In genomic region chr17:51831702-51832420, GRCm38 (mm10) we compare ENCODE assay signal across 8 mouse cellular contexts. TPM values are rescaled to one million over a fixed set of nuclear protein-coding genes. Genes with fewer than 3 reads are reported as not detected.
A peak's percentile ranks its signal among the peaks of the same experiment; 100 is the strongest.
DNase-seq lines count a peak whose midpoint lies in the region; ATAC-seq and TF ChIP-seq lines count a peak whose summit lies in the region.

No protein-coding gene starts in this region.

- H3K4me3 ChIP-seq in embryonic fibroblast, embryonic 13.5 days (ENCODE audit: insufficient read depth, low read length), result peak overlapping the region; percentile 53
- peak overlapping the region; percentile 51 for H3K4me3 ChIP-seq in intestine, embryonic 14.5 days (ENCODE audit: low read depth, low read length)
- peak overlapping the region; percentile 64 for H3K4me3 ChIP-seq in stomach, postnatal 0 days (ENCODE audit: low read depth, low read length)

- no peaks in the 10 kb centered on the region for H3K36me3 ChIP-seq in intestine, embryonic 14.5 days (ENCODE audit: control insufficient read depth, insufficient read depth, low read length)
- H3K36me3 ChIP-seq in stomach, postnatal 0 days (ENCODE audit: control insufficient read depth, insufficient read depth, low read length), result no peaks in the 10 kb centered on the region

- H3K9ac ChIP-seq in intestine, embryonic 14.5 days (ENCODE audit: low read length), result peak overlapping the region; percentile 35
- peak overlapping the region; percentile 51; the same call in 1 of the 2 replicates for H3K9ac ChIP-seq in stomach, postnatal 0 days (ENCODE audit: low read length)

- intact Hi-C loops in left cerebral cortex, postnatal 36 days (cut with DNase I), result loop anchor here (10.0 kb wide), 1 partner anchor 633 kb away; no protein-coding TSS in a partner anchor

- TF ChIP-seq CTCF in embryonic fibroblast, embryonic 13.5 days (IDR thresholded peaks at IDR 0.05; ENCODE audit: borderline replicate concordance, insufficient read depth, low read length), result no peak
- TF ChIP-seq CTCF in stomach, postnatal 0 days (IDR thresholded peaks at IDR 0.05; ENCODE audit: low read depth), result no peak

- peak; percentile 38; the same call in 1 of the 2 replicates for ATAC-seq in intestine, embryonic 14.5 days (replicated peaks; ENCODE audit: low FRiP score, low TSS enrichment, low read depth)
- peak; percentile 32 for ATAC-seq in megakaryocyte, adult 5-6 weeks (ENCODE audit: poor library complexity, severe bottlenecking)
- no peak for ATAC-seq in stomach, postnatal 0 days (ENCODE audit: low FRiP score, low TSS enrichment)
- ATAC-seq in monocyte, adult 5-6 weeks (replicated peaks; ENCODE audit: insufficient number of reproducible peaks, low FRiP score, low TSS enrichment, poor library complexity, severe bottlenecking), result no peak

- under 1% methylated on average over 56 of the region's 57 CpGs for WGBS in intestine, embryonic 14.5 days
- 2% methylated on average over 57 of the region's 57 CpGs for WGBS in stomach, postnatal 0 days

- no peaks in the 10 kb centered on the region for H3K9me3 ChIP-seq in intestine, embryonic 14.5 days (ENCODE audit: control insufficient read depth, low read length)
- no peaks in the 10 kb centered on the region for H3K9me3 ChIP-seq in stomach, postnatal 0 days (ENCODE audit: control insufficient read depth, low read length)

- no peak overlapping the region for H3K27ac ChIP-seq in embryonic fibroblast, embryonic 13.5 days (ENCODE audit: insufficient read depth, low read length)
- H3K27ac ChIP-seq in intestine, embryonic 14.5 days (ENCODE audit: low read depth), result no peak overlapping the region
- H3K27ac ChIP-seq in stomach, postnatal 0 days (replicated peaks), result no peak overlapping the region

- DNase-seq in left cerebral cortex, postnatal 36 days (ENCODE audit: low spot score in 2 of 2), result peak; percentile 34 to 39
- no peak for DNase-seq in left cerebral cortex, adult 18-20 months (ENCODE audit: low spot score in 2 of 2)
- DNase-seq in adrenal gland, postnatal 10 days, result peak; percentile 30
- peak; percentile 68 for DNase-seq in intestine, embryonic 14.5 days (ENCODE audit: low spot score)
- DNase-seq in stomach, postnatal 0 days (ENCODE audit: low spot score), result peak; percentile 22

- TF ChIP-seq EP300 in stomach, postnatal 0 days (optimal IDR thresholded peaks at IDR 0.05), result no peak

- TF ChIP-seq POLR2A in embryonic fibroblast, embryonic 13.5 days (IDR thresholded peaks at IDR 0.05; ENCODE audit: low read depth, low read length), result no peak

- no peaks in the 10 kb centered on the region; the same call in 1 of the 2 replicates for H3K4me1 ChIP-seq in embryonic fibroblast, embryonic 13.5 days (ENCODE audit: control insufficient read depth, insufficient read depth, low read length)
- no peaks in the 10 kb centered on the region for H3K4me1 ChIP-seq in intestine, embryonic 14.5 days (replicated peaks; ENCODE audit: control insufficient read depth, insufficient read depth, low read length)
- H3K4me1 ChIP-seq in stomach, postnatal 0 days (replicated peaks; ENCODE audit: control insufficient read depth, insufficient read depth), result no peaks in the 10 kb centered on the region; the same call in 1 of the 2 replicates

- H3K4me2 ChIP-seq in intestine, embryonic 14.5 days (ENCODE audit: low read length), result peak overlapping the region; percentile 95
- H3K4me2 ChIP-seq in stomach, postnatal 0 days (replicated peaks; ENCODE audit: low read depth), result peak overlapping the region; percentile 97

- H3K27me3 ChIP-seq in intestine, embryonic 14.5 days (replicated peaks; ENCODE audit: control insufficient read depth, insufficient read depth, low read length), result peaks cover 78% of the 10 kb centered on the region
- H3K27me3 ChIP-seq in stomach, postnatal 0 days (ENCODE audit: control insufficient read depth, insufficient read depth, low read length), result peaks cover 16% of the 10 kb centered on the region

RNA-seq across cellular contexts. Expression of gene Satb1, which starts 1.2 kb away (rescaled TPM):
- 100 to 1,000 TPM; 112 to 150 TPM for total RNA-seq in left cerebral cortex, postnatal 36 days (2021)
- 100 to 1,000 TPM; 120 to 129 TPM for total RNA-seq in left cerebral cortex, adult 18-20 months (2021)
- total RNA-seq in adrenal gland, postnatal 10 days (2021), result 10 to 100 TPM; 26.4 to 27.5 TPM
- polyA plus RNA-seq in embryonic fibroblast, embryonic 13.5 days (2011; ENCODE audit: insufficient read length, low read depth, missing spikeins), result 6.2 and 6.5 TPM in 2 replicates
- 8.7 and 10.1 TPM in 2 replicates for polyA plus RNA-seq in intestine, embryonic 14.5 days (2014; fragmentation: Nextera tagmentation; extraction: Ambion mirVana)
- 21.9 and 25.3 TPM in 2 replicates for total RNA-seq in megakaryocyte, adult 5-6 weeks (2015)
- total RNA-seq in megakaryocyte, adult 5-6 weeks (2017), result 8.7 and 15.9 TPM in 2 replicates
- 2.6 and 2.9 TPM in 2 replicates for polyA plus RNA-seq in stomach, postnatal 0 days (2015; fragmentation: Nextera tagmentation; extraction: Ambion mirVana)
- 64.2 to 128 TPM (median 84.7 TPM) in 3 replicates for total RNA-seq in monocyte, adult 5-6 weeks (2017)

Comparison
In these comparisons a context has a peak if more than half of its experiments do, and no peak if none do; other contexts are left out.
1. DNase-seq: peak in left cerebral cortex, postnatal 36 days (2 of 2), adrenal gland, postnatal 10 days (single experiment), intestine, embryonic 14.5 days (single experiment) and stomach, postnatal 0 days (single experiment); none in left cerebral cortex, adult 18-20 months (0 of 2).
2. ATAC-seq: peak in intestine, embryonic 14.5 days (single experiment) and megakaryocyte, adult 5-6 weeks (single experiment); none in stomach, postnatal 0 days (single experiment) and monocyte, adult 5-6 weeks (single experiment).
3. Peak in every context shown above with its lines, with median percentiles within 50 percentile points of each other: H3K4me3 ChIP-seq.